Mouse (Mus musculus): ENCODE results near the gene Ankdd1b.

The Ankdd1b gene

GRCm38 (mm10) chr13:96407040-96407439 lies 64.0 kb downstream of the Ankdd1b start:
- no peak for DNase-seq (ENCODE audit: low spot score in 2 of 2)

- DNase-seq (ENCODE audit: low spot score in 2 of 2), result no peak
These were observed 65.5 kb downstream of the Ankdd1b start for GRCm38 (mm10) chr13:96405518-96405917.

GRCm38 (mm10) chr13:96401251-96401650 lies 69.7 kb downstream of the Ankdd1b start:
- no peak for DNase-seq (ENCODE audit: low spot score in 2 of 2)

DNA sequence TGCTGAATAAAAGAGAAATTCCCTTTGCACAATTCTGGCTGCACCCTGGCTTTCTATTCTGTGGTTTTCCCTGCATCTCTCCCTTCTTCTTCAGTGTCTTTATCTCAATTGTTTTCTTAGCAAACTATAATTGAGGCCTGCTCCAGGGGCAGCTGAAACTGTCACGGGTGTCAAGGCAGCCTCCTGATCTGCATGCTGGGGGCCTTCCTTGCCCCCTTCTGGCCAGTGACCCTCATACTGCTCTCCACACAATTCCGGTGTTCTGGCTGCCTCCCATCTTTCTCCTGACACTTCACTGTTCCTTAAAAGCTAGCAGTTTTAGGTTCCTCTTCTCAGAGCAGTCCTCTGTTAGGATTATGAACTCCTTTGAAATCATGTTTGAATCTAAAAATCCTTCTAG lies 81.7 kb downstream of the Ankdd1b start:
- DNase-seq (ENCODE audit: low spot score in 2 of 2), result no peak

GRCm38 (mm10) chr13:96388042-96388888 lies 82.7 kb downstream of the Ankdd1b start, which contains the start of gene Poc5:
Gene Poc5, plus strand, starts transcription at chr13:96388294.
- DNase-seq (ENCODE audit: low spot score in 2 of 2), result peak; percentile 96 to 99

- DNase-seq (ENCODE audit: low spot score in 2 of 2), result no peak
These were observed 93.1 kb downstream of the Ankdd1b start for GRCm38 (mm10) chr13:96377883-96378282.

DNA sequence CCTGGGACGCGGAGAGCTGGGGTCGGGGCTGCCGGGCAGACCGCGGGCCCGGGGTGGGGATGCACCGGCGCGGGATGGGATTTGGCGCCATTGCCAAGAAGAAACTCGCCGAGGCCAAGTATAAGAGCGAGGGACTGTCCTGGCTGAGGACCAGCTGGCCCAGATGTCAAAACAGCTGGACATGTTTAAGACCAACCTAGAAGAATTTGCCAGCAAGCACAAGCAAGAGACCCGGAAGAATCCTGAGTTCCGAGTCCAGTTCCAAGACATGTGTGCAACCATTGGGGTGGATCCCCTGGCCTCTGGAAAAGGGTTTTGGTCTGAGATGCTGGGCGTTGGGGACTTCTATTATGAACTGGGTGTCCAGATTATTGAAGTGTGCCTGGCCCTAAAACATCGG lies 94.1 kb downstream of the Ankdd1b start:
- no peak for DNase-seq (ENCODE audit: low spot score in 2 of 2)

DNA sequence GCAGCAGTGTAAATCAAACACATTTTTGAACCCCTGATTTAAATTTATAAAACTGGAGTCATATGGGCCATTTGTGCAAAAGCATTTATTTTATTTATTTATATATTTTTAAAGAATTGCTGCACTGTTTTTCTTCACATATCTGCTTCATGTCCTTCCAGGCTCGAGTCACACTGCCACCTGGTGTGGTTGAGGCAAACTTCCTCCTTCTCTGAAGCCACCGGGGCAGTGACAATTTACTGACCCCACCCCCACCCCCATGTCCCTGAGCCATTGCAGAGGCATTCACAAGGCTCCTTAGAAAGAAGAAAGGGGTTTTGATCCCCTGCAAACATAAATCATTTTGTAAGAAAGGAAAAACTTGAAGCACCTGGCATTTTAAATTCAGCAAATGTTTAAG lies 95.5 kb downstream of the Ankdd1b start:
- DNase-seq (ENCODE audit: low spot score in 2 of 2), result peak in 1 of 2 experiments; percentile 34

Data from spleen, postnatal 10 days (tissue).